In genomic region chr7:144942071-144942743, GRCm38 (mm10) we compare ENCODE assay signal across 8 mouse cellular contexts. TPM values are rescaled to one million over a fixed set of nuclear protein-coding genes. Genes with fewer than 3 reads are reported as not detected.
DNase-seq lines count a peak whose midpoint lies in the region; ATAC-seq and TF ChIP-seq lines count a peak whose summit lies in the region.

No protein-coding gene starts in this region.

- peaks cover 19% of the 10 kb centered on the region for H3K79me3 ChIP-seq in C2C12 (ENCODE audit: low read depth)

- no peak for TF ChIP-seq CTCF in C2C12 (IDR thresholded peaks at IDR 0.05; ENCODE audit: control insufficient read depth, insufficient read depth, insufficient read length)
- no peak for TF ChIP-seq CTCF in kidney, adult 2 months (conservative IDR thresholded peaks at IDR 0.05; ENCODE audit: insufficient read depth, insufficient read length, low read depth, low read length)

- peak overlapping the region; percentile 67 for H3ac ChIP-seq in C2C12 (ENCODE audit: control insufficient read depth, insufficient read length, low read depth)

- ATAC-seq in monocyte, adult 5-6 weeks (replicated peaks; ENCODE audit: insufficient number of reproducible peaks, low FRiP score, low TSS enrichment, poor library complexity, severe bottlenecking): no peak

- peaks cover 24% of the 10 kb centered on the region for H3K79me2 ChIP-seq in C2C12 (ENCODE audit: control insufficient read depth, insufficient read depth)

- DNase-seq in adrenal gland, adult 2 months: peak; percentile 60
- DNase-seq in forelimb bud, embryonic 11.5 days (ENCODE audit: low read depth, low spot score): peak; percentile 62
- DNase-seq in kidney, adult 2 months: peak; percentile 34
- peak; percentile 39 to 42 for DNase-seq in lung, postnatal 4 days
- DNase-seq in cerebellum, adult 9-10 months: no peak
- DNase-seq in spleen, adult 12 weeks (ENCODE audit: low spot score): no peak

- peaks cover 5% of the 10 kb centered on the region for H3K36me3 ChIP-seq in C2C12 (ENCODE audit: control insufficient read depth, insufficient read depth)
- H3K36me3 ChIP-seq in kidney, adult 2 months (ENCODE audit: control insufficient read depth, insufficient read depth, low read length): no peaks in the 10 kb centered on the region

- TF ChIP-seq POLR2A in kidney, adult 2 months (IDR thresholded peaks at IDR 0.05; ENCODE audit: low read depth, low read length): no peak

- 1% methylated on average over 35 of the region's 35 CpGs for WGBS in kidney, adult 2 months

- peaks cover 11% of the 10 kb centered on the region; the same call in 1 of the 2 replicates for H3K4me1 ChIP-seq in kidney, adult 2 months (ENCODE audit: control insufficient read depth, insufficient read depth, low read length)

- no peaks in the 10 kb centered on the region for H3K27me3 ChIP-seq in C2C12 (ENCODE audit: control insufficient read depth, insufficient read depth, insufficient read length)
- H3K27me3 ChIP-seq in kidney, adult 2 months (replicated peaks; ENCODE audit: control insufficient read depth, insufficient read depth, low read length): no peaks in the 10 kb centered on the region

- peak overlapping the region; percentile 26 for H3K27ac ChIP-seq in kidney, adult 2 months (ENCODE audit: insufficient read depth, low read depth, low read length)

- peak overlapping the region; percentile 89 for H3K4me3 ChIP-seq in C2C12 (ENCODE audit: insufficient read depth, poor library complexity, severe bottlenecking)
- H3K4me3 ChIP-seq in kidney, adult 2 months (ENCODE audit: insufficient read depth, low read depth, low read length): peak overlapping the region; percentile 25

TF ChIP-seq in C2C12, 6 proteins besides CTCF, POLR2A, EP300 and RAD21:
- TF ChIP-seq MAX (IDR thresholded peaks at IDR 0.05) (peak; percentile 74), MYOD1 (IDR thresholded peaks at IDR 0.05; ENCODE audit: control insufficient read depth, insufficient read length, low read depth) (no peak)

RNA-seq across cellular contexts. Expression of gene Ccnd1, which starts 2.5 kb away (rescaled TPM):
- 196 TPM for polyA plus RNA-seq in C2C12 (2012; fragmentation: generic; extraction: Trizol)
- total RNA-seq in adrenal gland, adult 2 months (2021): 100 to 1,000 TPM; 105 to 244 TPM
- polyA plus RNA-seq in adrenal gland, adult 2 months (2012; rRNA removed): 115 and 133 TPM in 2 replicates
- polyA plus RNA-seq in kidney, adult 2 months (2012; rRNA removed): 137 and 139 TPM in 2 replicates
- 1.1 to 5.5 TPM (median 1.7 TPM) in 3 replicates for total RNA-seq in monocyte, adult 5-6 weeks (2017)

RNA-seq across cellular contexts. Expression of gene LTO1, which starts 27.3 kb away (rescaled TPM):
- polyA plus RNA-seq in C2C12 (2012; fragmentation: generic; extraction: Trizol): 13.5 TPM
- total RNA-seq in adrenal gland, adult 2 months (2021): 10 to 100 TPM; 20.5 to 27.0 TPM
- polyA plus RNA-seq in adrenal gland, adult 2 months (2012; rRNA removed): 7.8 and 9.5 TPM in 2 replicates
- 19.0 and 19.8 TPM in 2 replicates for polyA plus RNA-seq in kidney, adult 2 months (2012; rRNA removed)
- total RNA-seq in monocyte, adult 5-6 weeks (2017): 31.6 to 57.8 TPM (median 50.1 TPM) in 3 replicates

RNA-seq across cellular contexts. Expression of gene Fgf15, which starts 45.9 kb away (rescaled TPM):
- 0.02 TPM for polyA plus RNA-seq in C2C12 (2012; fragmentation: generic; extraction: Trizol)
- total RNA-seq in adrenal gland, adult 2 months (2021): under 1 TPM in 1 of 2 experiments, not detected in 1; 0.14 TPM
- 0.07 TPM in 1 of 2 replicates, not detected in the other for polyA plus RNA-seq in adrenal gland, adult 2 months (2012; rRNA removed)
- polyA plus RNA-seq in kidney, adult 2 months (2012; rRNA removed): not detected in 2 replicates
- not detected in 3 replicates for total RNA-seq in monocyte, adult 5-6 weeks (2017)

Comparison
In these comparisons a context has a peak if more than half of its experiments do, and no peak if none do; other contexts are left out.
1. DNase-seq: peak in adrenal gland, adult 2 months (single experiment), forelimb bud, embryonic 11.5 days (single experiment), kidney, adult 2 months (single experiment) and lung, postnatal 4 days (2 of 2); none in cerebellum, adult 9-10 months (single experiment) and spleen, adult 12 weeks (single experiment).